Mouse (Mus musculus) heart, postnatal 0 days (tissue): ENCODE results near the gene Csrnp1. TPM values are rescaled to one million over a fixed set of nuclear protein-coding genes. Genes with fewer than 3 reads are reported as not detected.

ENCODE experiments used
- ATAC-seq: fragments of 200-750 bp; cut with Nextera tagmentation; 2 replicates; pipeline ENCODE4 v1.8.0; 2017; ENCODE audit warnings: low read depth, moderate number of reproducible peaks, moderate library complexity; ENCODE audit not compliant: insufficient read depth
- DNase-seq: peaks from one replicate; pipeline ENCODE4 v3.0.0-alpha.2; 2016; ENCODE audit warnings: low spot score
- H3K27ac ChIP-seq: fragments of 300-500 bp; sonication (generic); 2 replicates; pipeline ENCODE4 v1.5.1; 2014; ENCODE audit warnings: low read depth, mild to moderate bottlenecking
- H3K27me3 ChIP-seq: fragments of 300-500 bp; sonication (generic); 2 replicates; pipeline ENCODE4 v1.6.1; 2014; ENCODE audit warnings: low read length, mixed read lengths; ENCODE audit not compliant: control insufficient read depth, insufficient read depth
- H3K36me3 ChIP-seq: fragments of 300-500 bp; sonication (generic); replicated peaks from 2 replicates; pipeline ENCODE4 v1.6.1; 2014; ENCODE audit warnings: low read length, mixed read lengths; ENCODE audit not compliant: control insufficient read depth, insufficient read depth
- H3K4me1 ChIP-seq: fragments of 300-500 bp; sonication (generic); 2 replicates; pipeline ENCODE4 v1.6.1; 2014; ENCODE audit warnings: antibody characterized with exemption; ENCODE audit not compliant: control insufficient read depth, insufficient read depth
- H3K4me2 ChIP-seq: fragments of 300-500 bp; sonication (generic); 2 replicates; pipeline ENCODE4 v1.6.1; 2014; ENCODE audit warnings: low read depth, mild to moderate bottlenecking, low read length, moderate library complexity
- H3K4me3 ChIP-seq: fragments of 300-500 bp; sonication (generic); 2 replicates; pipeline ENCODE4 v1.5.1; 2014; ENCODE audit warnings: low read depth, low read length
- H3K9ac ChIP-seq: fragments of 300-500 bp; sonication (generic); replicated peaks from 2 replicates; pipeline ENCODE4 v1.6.1; 2014; ENCODE audit warnings: low read depth, low read length, mixed read lengths
- H3K9me3 ChIP-seq: fragments of 300-500 bp; sonication (generic); replicated peaks from 2 replicates; pipeline ENCODE4 v1.6.1; 2016; ENCODE audit warnings: low read length; ENCODE audit not compliant: control insufficient read depth
- CTCF ChIP-seq: IDR thresholded peaks from 2 replicates; pipeline ENCODE4 v1.5.1; 2016; ENCODE audit warnings: antibody characterized with exemption, control low read depth, low read depth
- EP300 ChIP-seq: IDR thresholded peaks from 2 replicates; pipeline ENCODE4 v1.6.1; 2016; ENCODE audit warnings: antibody characterized with exemption, low read depth
- WGBS: fragments of 180-500 bp; shearing (Covaris S2); extraction: QIAGEN DNeasy Blood & Tissue Kit; methylation state at CpG from one replicate; pipeline ENCODE4 v1.1.7; 2014; 5-methylcytosine and 5-hydroxymethylcytosine counted together
- polyA plus RNA-seq: library from polyadenylated mRNA; unstranded; fragments of >200 nt; fragmentation: Nextera tagmentation; extraction: Ambion mirVana; gene quantifications from 2 replicates; pipeline ENCODE4 v1.2.1, GENCODE M21; 2015
- total RNA-seq: library from RNA; depleted of rRNA; stranded (reverse); fragments of >200 nt; gene quantifications from 2 replicates; pipeline ENCODE4 v1.2.3, GENCODE M21; 2014; ENCODE audit warnings: low replicate concordance

Csrnp1 gene
- total and polyA plus RNA-seq, 2 experiments from 2014 or later: 4.0 to 23.8 TPM

DNA sequence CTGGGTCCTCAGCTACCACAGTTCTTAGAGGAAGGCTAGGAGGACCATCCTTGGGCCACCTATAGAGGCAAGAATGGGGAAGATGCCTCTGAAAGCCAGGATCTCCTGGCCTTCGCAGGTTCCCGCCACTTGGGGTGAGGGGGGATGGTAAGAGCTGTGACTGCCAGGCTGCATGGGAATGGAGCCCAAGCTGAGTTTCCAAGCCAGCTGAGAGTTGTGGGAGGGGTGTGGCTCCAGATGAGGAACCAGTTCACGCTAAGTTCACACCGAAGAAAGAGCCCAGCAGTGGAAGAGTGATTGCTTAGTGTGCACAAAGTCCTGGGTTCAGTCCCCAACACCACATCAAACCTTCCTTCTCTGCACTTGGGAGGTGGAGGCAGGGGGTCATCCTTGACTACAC lies 22.2 kb downstream of the Csrnp1 start:
- H3K9ac ChIP-seq: no peak overlapping the region
- H3K4me3 ChIP-seq: no peak overlapping the region
- H3K27ac ChIP-seq: no peak overlapping the region
- no peaks in the 10 kb centered on the region for H3K27me3 ChIP-seq
- 66% methylated on average over 4 of the region's 4 CpGs for WGBS
- no peak for DNase-seq
- no peak for ATAC-seq
- TF ChIP-seq CTCF: no peak
- no peak for TF ChIP-seq EP300
- H3K36me3 ChIP-seq: no peaks in the 10 kb centered on the region
- H3K4me1 ChIP-seq: peaks cover 9% of the 10 kb centered on the region
- H3K9me3 ChIP-seq: no peaks in the 10 kb centered on the region
- no peak overlapping the region for H3K4me2 ChIP-seq

DNA sequence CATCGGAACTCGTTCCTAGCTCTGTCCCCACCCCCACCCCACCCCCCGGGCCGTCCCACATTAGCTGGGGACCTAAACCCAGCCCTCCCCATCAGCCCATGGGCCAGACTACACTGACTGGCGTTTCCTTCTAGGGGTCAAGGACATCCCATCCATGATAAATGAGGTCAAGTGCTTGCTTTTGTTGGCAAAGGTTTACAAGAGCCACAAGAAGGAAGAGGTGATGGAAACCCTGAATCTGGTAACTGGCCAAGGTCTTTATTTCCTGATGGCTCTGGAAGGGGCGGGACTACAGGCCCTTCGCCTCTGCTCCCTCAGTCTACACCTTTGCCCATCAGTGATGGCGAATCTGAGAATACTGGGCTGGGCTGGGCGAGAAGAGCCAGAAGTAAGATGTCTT lies 25.6 kb downstream of the Csrnp1 start:
- no peaks in the 10 kb centered on the region for H3K36me3 ChIP-seq
- H3K27me3 ChIP-seq: no peaks in the 10 kb centered on the region
- H3K4me2 ChIP-seq: no peak overlapping the region
- no peak overlapping the region for H3K4me3 ChIP-seq
- no peak for DNase-seq
- no peaks in the 10 kb centered on the region for H3K9me3 ChIP-seq
- no peak overlapping the region for H3K9ac ChIP-seq
- H3K4me1 ChIP-seq: peaks cover 9% of the 10 kb centered on the region
- no peak for ATAC-seq
- H3K27ac ChIP-seq: no peak overlapping the region
- 64% methylated on average over 9 of the region's 9 CpGs for WGBS
- TF ChIP-seq EP300 (no peak), CTCF (no peak)

DNA sequence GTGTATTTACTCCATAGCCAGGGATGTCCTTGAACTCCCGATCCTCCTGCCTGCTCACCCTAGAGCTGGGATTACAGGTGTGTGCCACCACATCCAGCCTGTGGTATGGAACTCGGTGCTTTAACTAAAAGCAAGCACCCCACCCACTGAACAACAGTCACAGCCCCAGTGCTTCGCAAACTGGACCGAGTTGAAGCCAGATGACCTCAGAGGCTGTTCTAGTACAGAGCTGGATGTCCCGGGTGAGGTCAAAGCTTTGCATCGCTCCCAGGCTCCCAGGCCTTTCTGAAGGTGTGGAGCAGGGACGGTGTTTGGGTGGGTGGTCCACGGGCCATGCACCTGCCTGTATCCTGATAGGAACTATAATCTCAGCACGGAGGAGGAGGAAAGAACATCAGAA lies 33.1 kb downstream of the Csrnp1 start:
- WGBS: 80% methylated on average over 9 of the region's 9 CpGs
- Histone ChIP-seq H3K27ac (no peak overlapping the region), H3K9ac (no peak overlapping the region), H3K9me3 (no peaks in the 10 kb centered on the region), H3K4me1 (no peaks in the 10 kb centered on the region), H3K27me3 (no peaks in the 10 kb centered on the region), H3K4me2 (no peak overlapping the region), H3K36me3 (no peaks in the 10 kb centered on the region), H3K4me3 (no peak overlapping the region)
- TF ChIP-seq EP300: no peak
- no peak for TF ChIP-seq CTCF
- DNase-seq: no peak
- no peak for ATAC-seq

DNA sequence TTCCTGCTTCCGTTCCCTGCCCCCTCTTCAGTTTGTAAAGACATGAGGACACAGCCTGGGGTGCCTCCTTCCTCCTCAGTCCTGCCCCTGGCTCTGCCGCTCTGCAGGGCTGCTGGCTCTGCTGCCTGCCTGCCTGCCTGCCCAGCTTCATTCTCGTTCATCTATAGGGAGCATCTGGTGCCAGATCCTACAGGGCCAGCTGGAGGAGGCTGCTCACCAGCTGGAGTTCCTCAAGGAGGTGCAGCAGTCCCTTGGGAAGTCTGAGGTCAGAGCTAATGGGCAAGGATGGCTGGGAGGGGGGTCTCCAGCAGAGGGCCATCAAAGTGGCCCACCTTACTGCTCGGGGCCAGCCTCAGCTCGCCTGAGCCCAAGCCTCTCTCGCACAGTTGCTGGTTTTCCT lies 34.0 kb downstream of the Csrnp1 start:
- no peak for TF ChIP-seq CTCF
- no peak for TF ChIP-seq EP300
- Histone ChIP-seq H3K27me3 (no peaks in the 10 kb centered on the region), H3K4me3 (no peak overlapping the region), H3K9ac (no peak overlapping the region), H3K36me3 (no peaks in the 10 kb centered on the region), H3K4me1 (no peaks in the 10 kb centered on the region), H3K27ac (no peak overlapping the region), H3K9me3 (no peaks in the 10 kb centered on the region), H3K4me2 (no peak overlapping the region)
- no peak for DNase-seq
- WGBS: 35% methylated on average over 6 of the region's 6 CpGs
- ATAC-seq: no peak

DNA sequence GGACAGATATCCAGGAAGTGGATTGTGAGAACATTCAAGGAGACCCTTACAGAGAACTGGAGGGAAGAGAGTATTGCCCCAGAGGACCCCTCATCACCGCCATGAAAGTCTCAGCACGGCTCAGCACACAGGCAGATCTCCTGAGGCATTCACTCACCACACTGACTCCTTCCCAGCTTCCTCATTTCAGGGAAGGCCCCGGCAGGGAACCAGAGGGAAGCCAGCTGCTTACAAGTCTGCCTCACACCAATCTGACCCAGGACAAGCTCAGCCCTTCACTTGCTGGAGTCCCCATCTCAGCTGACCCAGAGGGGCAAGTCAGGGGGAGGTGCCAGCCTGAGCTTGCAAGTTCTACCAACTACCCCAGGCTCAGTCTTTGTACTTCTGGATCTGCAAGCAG lies 35.7 kb downstream of the Csrnp1 start:
- no peak for TF ChIP-seq EP300
- TF ChIP-seq CTCF: no peak
- 36% methylated on average over 3 of the region's 3 CpGs for WGBS
- Histone ChIP-seq H3K36me3 (no peaks in the 10 kb centered on the region), H3K9me3 (no peaks in the 10 kb centered on the region), H3K4me2 (no peak overlapping the region), H3K27ac (no peak overlapping the region), H3K27me3 (no peaks in the 10 kb centered on the region), H3K9ac (no peak overlapping the region), H3K4me3 (no peak overlapping the region), H3K4me1 (no peaks in the 10 kb centered on the region)
- no peak for DNase-seq
- ATAC-seq: no peak

DNA sequence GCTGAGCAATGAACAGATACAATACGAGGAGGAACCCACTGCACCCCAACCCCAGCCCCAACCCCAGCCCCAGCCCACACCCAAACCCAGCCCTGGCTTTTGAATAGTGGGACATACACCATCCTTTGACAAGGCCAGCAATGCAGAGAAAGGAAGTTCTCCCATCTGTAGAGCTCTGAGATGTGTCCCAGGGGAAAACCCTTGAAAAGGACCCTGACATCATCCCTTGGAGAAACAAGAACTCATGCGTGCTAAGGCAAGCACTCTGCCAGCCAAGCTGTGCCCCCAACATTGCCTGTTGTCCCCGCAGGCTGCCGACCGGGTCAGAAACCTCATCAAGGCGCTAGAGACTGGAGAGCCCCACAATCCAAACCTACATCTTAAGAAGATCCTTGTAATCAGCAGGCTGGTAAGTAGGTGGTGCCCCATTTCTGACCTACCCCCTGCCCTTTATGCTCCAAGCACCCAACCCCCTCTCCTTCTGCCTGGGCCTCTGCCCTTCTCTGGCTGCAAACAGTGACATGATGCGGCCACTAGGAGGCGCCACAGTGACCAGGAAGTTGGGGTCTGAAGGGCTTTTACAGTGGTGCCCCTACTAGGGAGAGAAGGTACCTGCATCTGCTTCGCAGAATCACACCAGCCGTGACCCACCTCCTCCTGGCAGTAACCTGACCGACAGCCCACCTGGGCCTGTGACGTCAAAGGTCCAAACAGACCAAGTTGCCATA lies 39.1 kb downstream of the Csrnp1 start:
- TF ChIP-seq EP300 (no peak), CTCF (peak; percentile 51)
- no peak for ATAC-seq
- Histone ChIP-seq H3K9me3 (no peaks in the 10 kb centered on the region), H3K27ac (no peak overlapping the region), H3K9ac (no peak overlapping the region), H3K27me3 (no peaks in the 10 kb centered on the region), H3K4me1 (no peaks in the 10 kb centered on the region), H3K4me3 (no peak overlapping the region), H3K36me3 (no peaks in the 10 kb centered on the region), H3K4me2 (no peak overlapping the region)
- DNase-seq: no peak
- WGBS: 66% methylated on average over 12 of the region's 12 CpGs
